Mouse (Mus musculus) gastrocnemius, postnatal 10 days (tissue): ENCODE results near the gene Pacs1. TPM values are rescaled to one million over a fixed set of nuclear protein-coding genes. Genes with fewer than 3 reads are reported as not detected.

Experiments
- DNase-seq: peaks from one replicate; pipeline ENCODE4 v3.0.0; 2021; ENCODE audit warnings: mixed read lengths
- long read RNA-seq, 2 experiments: library from polyadenylated mRNA; stranded (forward); transcript quantifications; one replicate each; pipeline ENCODE4 v2.0.0; 2021
- total RNA-seq, 2 experiments: library from RNA; stranded (reverse); gene quantifications; 2 replicates each; pipeline ENCODE4 v1.2.3; 2021

Gene Pacs1
- 10 to 100 TPM; 10.3 to 11.1 TPM for total RNA-seq
- long read RNA-seq, experiment 1, full-length matches to known transcripts = 25 of 33 reads
- long read RNA-seq, experiment 1, partial matches to known transcripts = 4 of 33 reads
- long read RNA-seq, experiment 1, other reads (novel, unspliced or antisense) = 4 of 33 reads
- long read RNA-seq, experiment 2, full-length matches to known transcripts = 17 of 25 reads
- long read RNA-seq, experiment 2, partial matches to known transcripts = 3 of 25 reads
- long read RNA-seq, experiment 2, other reads (novel, unspliced or antisense) = 5 of 25 reads

- DNase-seq = peak; percentile 90
Measured at GRCm38 (mm10) chr19:5272801-5273733, at the start of gene Pacs1. Gene Pacs1 (minus strand): TSS chr19:5273119.

- no peak for DNase-seq
Measured at GRCm38 (mm10) chr19:5313189-5313588, 40.3 kb upstream of the Pacs1 start.

GRCm38 (mm10) chr19:5309025-5309424 is 36.1 kb upstream of the Pacs1 start:
- DNase-seq = no peak

DNA sequence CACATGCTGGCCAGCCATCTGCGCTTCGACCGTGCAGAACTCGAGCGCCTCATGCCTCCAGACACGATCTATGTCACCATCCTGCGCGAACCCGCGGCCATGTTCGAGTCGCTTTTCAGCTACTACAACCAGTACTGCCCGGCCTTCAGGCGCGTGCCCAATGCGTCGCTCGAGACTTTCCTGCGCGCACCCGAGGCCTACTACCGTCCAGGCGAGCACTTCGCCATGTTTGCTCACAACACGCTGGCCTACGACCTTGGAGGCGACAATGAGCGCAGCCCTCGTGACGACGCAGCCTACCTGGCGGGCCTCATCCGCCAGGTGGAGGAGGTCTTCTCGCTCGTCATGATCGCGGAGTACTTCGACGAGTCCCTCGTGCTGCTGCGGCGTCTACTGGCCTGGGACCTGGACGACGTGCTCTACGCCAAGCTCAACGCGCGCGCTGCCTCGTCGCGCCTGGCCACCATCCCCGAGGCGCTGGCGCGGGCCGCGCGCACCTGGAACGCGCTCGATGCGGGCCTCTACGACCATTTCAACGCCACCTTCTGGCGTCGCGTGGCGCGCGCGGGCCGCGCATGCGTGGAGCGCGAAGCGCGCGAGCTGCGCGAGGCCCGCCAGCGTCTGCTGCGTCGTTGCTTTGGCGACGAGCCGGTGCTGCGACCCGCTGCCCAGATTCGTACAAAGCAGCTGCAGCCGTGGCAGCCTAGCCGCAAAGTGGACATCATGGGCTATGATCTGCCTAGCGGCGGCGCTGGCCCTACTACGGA is 34.2 kb upstream of the Pacs1 start:
- peak; percentile 41 for DNase-seq

- DNase-seq = no peak
Measured at GRCm38 (mm10) chr19:5306279-5306678, 33.4 kb upstream of the Pacs1 start.

DNA sequence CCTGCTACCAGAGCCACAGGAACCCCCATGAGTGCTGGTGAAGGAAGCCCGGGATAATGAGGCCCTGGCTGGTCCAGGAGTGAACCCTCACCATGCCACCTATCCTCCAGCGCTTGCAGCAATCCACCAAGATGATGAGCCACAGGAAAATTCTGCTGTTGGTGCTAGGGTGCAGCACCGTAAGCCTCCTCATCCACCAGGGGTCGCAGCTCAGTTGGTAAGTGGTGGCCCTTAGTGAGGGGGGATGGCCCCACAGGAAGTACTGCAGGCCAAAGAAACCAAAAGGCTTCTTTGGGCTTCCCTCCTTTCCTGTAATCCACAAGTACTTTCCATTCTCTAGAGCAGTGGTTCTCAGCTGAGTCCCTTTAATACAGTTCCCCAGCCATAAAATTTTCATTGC is 29.5 kb upstream of the Pacs1 start:
- peak; percentile 59 for DNase-seq

- no peak for DNase-seq
Measured at GRCm38 (mm10) chr19:5300588-5300987, 27.7 kb upstream of the Pacs1 start.

DNA sequence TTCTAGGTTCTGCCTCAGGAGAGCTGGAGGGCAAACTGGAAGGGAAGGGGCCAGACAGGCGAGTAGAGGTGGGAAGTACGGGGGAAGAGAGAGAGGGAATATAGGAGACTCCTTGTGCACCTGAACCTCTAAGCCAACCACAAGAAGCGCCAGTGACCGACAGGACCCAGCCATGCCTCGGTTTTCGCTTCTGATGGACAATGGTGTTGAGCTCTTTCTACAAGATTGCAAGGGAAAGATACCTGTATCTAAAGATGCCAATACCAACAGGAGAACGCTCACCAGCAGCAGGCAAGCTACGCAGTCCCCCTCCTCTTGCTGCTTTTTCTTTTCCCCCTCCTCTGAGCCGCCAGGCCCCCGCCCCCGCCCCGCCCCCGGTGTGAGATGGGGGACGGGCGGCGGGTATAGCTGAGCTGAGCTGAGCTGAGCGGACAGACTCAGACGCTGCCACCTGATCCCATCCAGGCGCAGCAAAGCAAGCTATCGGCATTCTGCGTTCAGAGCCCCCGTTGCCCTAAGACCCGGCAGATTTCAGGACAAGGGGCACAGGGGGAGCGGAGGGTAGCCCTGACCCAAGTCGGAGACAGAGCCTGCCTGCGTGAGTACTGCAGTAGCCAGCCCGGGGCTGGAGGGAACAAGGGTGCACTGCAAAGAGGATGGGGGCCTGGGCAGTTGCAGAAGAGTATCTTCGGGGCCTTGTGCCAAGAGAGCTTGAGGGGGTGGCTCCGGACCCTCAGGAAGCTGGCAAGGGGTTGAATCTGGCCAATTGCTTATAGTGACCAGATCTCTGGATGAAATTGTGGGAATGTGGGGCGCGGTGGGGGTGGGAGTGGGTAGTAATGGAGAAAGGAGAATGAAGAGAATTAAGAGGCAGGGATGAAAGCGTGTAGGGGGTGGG is 25.2 kb upstream of the Pacs1 start, which contains the start of gene Gal3st3:
Gene Gal3st3 (plus strand): TSS at position 429 of the 898 bp plus-strand sequence.
- no peak for DNase-seq

DNA sequence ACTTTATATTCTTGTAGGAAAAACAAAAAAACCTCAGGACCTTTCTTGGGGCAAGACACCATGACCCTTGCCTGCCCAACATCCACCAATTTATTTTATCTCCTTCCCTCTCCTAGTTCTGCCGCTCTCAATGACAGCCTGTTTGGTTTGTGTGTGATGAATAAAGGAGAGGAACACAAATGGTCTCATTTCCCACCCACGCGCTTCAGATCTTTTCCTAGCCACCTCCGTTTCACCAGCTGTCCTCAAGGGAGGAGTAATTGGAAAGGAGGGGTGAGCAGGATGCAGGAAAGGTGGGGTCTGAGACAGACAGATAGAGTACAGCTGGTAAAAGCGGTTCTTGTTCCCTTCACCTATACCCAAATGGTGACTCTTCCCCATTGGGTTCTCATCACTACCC is 23.7 kb upstream of the Pacs1 start:
- DNase-seq = no peak

DNA sequence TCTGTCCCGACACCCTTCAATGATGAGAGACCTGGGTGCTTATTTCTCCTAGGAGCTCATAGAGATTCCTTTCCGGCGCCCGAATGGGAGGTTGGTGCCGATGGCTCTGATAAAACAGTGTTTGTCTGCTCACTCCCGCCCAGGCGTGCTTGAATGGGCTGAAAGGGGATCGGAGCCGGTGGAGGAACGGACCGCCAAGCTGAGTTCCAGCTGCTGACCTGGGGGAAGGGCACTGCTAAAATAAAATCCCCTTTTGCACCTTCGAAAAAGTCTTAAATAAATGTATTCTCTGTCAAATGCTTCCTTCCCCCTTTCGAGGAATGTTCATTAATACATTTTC is 22.8 kb upstream of the Pacs1 start:
- DNase-seq = peak; percentile 50

DNA sequence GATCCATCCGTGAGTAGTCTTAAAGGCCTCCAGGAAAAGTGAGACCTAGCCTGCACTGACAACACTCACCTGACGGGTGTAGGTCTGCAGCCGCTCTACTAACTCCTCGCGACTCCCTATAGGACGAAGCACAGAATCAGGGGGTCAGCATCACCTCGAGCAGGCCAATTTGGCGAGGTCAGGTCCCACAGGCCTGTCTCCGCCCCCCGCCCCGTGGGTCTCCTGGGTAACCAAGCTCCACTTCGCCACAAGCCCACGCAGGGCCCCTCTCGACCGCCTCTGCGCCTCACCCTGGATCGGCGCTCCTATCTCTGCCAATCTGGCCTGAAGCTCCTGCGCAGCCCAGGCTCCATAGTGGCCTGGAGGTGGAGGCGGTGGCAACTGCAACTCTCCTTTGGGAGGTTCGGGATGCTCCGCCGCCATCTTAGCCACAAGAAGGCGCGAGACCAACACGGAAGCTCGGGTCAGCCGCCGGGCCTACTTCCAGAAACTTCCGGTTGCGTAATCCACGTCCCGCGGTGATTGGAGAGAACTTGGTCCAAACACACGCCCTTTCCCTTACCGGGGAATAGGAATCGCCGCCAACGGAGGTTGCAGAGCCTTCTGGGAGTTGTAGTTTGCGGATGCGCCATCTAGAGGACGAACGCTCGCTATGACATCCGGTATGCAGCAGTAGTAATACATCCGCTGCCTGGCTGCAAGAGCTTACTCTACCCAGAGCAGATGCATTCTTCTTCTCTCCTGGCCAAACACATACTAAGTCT is 22.2 kb upstream of the Pacs1 start, which contains the start of gene Sf3b2:
Gene Sf3b2 (minus strand): TSS at position 484 of the 764 bp plus-strand sequence.
- DNase-seq = peak; percentile 98

- no peak for DNase-seq
Measured at GRCm38 (mm10) chr19:5278381-5278780, 5.5 kb upstream of the Pacs1 start.

GRCm38 (mm10) chr19:5277140-5277539 is 4.2 kb upstream of the Pacs1 start:
- no peak for DNase-seq

- no peak for DNase-seq
Measured at GRCm38 (mm10) chr19:5276531-5276930, 3.6 kb upstream of the Pacs1 start.

DNA sequence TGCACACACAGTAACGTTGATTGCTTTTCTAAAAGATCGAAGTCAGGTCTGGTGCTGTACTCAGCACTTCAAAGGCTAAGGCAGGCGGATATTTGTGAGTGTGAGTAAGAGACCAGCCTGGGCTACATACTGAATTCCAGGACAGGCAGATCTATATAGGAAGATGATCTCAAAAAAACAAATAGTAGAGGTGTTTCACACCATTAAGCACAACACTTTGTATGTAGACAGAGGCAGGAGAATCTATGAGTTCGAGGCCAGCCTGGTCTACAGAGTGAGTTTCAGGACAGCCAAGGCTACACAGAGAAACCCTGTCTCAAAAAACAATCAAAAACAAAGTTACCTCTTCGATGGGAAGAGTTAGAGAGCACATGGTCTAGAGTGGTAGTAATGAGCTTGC is 2.8 kb upstream of the Pacs1 start:
- DNase-seq = no peak

DNA sequence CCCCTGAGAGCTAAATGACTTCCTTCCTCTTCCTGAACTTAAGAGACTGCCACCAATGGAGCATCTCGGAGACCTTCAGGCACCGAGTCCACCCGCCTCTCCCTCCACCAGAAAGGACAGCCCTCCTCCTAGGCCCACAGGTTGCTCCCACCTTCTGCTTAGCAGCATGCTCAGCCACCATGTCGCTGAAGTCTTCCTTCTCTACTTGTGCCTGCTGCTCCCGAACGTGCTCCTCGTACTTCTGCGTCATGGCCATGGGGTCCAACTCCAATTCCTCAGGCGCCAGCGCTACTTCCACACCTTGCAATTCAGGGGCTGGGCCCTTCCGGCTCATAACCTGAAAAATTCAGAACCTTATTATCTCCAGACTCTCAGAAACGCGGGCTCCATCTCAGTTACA is 1.7 kb upstream of the Pacs1 start:
- no peak for DNase-seq

DNA sequence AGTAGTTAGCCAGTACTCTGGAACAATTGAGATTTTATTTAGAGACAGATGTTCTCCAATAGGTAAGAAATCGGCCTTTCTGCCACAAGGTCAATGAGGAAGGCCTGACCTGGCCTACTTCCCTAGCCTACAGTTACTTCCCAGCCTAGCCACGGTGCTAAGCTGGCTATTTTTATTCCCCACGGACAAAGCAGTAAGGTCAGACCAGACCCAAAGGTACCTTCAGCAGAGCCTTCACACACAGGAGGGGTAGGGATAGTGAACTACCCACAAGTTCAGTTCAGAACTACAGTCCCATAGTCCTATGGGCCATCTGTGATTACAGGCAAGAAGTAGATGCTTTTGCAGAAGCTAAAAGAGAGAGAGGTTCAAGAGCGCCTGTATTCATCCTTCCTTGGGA is 997 bp upstream of the Pacs1 start:
- DNase-seq = no peak

DNA sequence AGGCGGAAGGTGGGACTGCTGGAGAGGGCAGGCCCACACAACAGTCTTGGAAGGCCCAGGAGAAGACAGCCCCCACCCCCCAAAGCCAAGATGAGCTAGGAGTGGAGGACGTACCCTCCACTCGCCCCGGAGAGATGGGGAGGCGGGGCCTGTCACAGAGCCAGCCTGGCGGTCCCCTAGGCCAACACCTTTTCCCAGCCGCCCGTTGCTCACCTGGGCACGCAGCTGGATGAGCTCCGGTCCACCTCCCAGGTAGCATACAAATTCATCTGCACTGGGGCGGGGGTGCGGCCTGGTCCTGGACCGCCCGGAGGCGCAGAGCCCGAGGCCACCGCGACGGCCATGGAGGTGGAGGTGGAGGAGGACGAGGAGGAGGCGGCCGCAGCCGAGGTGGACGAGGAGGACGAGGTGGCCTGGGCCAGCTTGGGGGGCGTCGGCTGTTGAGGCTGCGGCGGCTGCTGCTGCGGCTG is 558 bp downstream of the Pacs1 start:
- peak; percentile 44 for DNase-seq

DNA sequence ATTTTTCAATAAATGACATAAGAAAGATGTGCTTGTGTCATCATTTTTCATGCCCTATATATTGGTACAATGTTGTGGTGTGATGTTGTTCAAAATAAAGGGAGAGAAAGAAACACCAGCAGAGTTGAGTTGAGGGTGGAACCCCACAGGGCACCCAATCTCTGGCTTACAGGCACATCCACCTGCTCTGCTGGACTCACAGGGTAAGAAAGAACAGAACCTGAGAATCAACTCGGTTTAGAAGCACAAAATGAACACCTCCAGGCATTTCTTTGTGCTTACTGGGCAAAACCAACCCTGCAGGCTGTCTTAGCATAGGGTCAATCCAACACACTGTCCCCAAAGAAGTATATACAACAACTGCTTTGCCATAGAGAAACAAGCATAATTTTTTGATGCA is 1.5 kb downstream of the Pacs1 start:
- DNase-seq = no peak

DNA sequence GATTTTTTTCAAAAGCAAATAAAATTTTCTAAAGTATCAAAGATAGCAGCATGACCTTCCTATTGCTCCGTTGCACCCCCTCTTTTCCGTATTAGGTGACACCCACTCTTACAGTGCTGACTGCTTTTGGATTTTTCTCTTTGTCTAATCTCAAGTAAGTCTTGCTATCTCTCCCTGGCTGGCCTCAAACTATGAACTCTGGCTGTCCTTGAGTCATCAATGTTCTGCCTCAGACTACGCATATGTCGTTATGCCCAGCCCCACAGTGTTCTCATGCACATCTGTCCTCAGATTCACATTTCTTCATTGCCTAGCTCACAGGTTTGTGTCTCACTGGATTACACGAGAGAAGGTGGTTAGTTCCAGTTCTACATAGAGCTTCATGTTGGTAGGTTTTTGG is 3.5 kb downstream of the Pacs1 start:
- no peak for DNase-seq

DNA sequence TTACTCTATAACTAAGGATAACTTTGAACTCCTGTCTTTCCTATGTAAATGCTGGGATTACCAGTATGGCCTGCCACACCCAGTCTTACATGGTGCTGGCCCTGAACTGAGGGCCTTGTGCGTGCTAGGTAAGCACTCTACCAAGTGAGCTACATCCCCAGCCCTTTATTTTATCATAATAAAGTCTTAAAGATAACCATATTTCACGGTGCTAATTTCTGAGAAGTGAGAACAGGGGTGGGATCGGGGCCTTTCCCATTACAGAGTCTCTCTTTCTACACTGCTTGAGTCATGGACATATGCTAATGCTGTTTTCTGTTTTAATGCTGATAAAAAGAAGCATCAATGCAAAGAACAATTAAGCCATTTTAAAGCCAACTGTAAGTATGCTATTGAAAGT is 4.0 kb downstream of the Pacs1 start:
- no peak for DNase-seq
